Mouse (Mus musculus) retina, postnatal 7 days (tissue): ENCODE results near the gene Dscam.

Experiments used
- DNase-seq: peaks from one replicate; pipeline ENCODE4 v3.0.0-alpha.2; 2012; ENCODE audit warnings: low read depth, low spot score

Dscam gene

DNA sequence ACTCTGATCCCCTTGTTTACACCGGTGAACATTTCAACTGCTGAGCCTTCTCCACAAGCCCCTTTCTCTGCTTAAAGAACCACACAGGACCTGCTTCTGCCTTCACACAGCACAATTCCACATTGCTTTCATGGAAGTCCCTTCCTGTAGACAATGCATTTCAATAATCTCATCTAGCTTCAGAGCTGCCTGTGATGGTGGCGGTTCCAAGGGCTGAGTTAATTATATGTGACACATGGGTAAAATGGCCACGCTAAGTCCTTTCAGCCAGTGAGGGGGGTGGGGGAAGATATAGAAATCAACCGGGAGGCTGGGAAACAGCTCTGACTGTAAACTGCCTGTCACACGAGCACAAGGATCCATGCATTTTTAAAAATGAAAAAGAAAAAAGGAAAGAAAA, 152.2 kb downstream of the Dscam start:
- DNase-seq = peak; percentile 51

DNA sequence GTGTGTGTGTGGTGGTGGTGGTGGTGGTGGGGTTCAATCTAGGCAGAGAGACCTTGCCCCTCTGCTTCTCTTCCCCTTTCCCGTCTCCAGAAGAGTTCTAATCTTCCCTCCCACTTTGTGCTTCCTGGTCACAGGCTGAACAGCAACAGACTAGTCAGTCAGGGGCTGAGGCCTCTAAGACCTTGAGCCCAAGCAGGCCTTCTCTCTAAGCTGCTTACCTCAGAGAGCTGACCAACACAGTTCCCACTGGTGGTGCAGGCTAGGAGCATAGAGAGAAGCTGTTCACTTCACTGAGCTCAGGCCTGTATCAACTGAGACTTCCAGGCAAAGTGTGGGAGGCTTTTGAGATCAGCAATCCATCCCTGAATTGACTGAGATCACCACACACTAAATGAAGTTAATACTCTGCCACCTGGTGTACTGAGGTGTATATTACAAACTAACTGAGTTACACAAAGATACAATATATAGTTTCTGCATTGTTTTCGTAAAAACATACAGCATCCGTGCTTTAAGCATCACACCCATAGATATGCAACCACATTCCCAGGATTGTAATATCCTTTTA, 153.3 kb downstream of the Dscam start:
- DNase-seq = peak; percentile 54

DNA sequence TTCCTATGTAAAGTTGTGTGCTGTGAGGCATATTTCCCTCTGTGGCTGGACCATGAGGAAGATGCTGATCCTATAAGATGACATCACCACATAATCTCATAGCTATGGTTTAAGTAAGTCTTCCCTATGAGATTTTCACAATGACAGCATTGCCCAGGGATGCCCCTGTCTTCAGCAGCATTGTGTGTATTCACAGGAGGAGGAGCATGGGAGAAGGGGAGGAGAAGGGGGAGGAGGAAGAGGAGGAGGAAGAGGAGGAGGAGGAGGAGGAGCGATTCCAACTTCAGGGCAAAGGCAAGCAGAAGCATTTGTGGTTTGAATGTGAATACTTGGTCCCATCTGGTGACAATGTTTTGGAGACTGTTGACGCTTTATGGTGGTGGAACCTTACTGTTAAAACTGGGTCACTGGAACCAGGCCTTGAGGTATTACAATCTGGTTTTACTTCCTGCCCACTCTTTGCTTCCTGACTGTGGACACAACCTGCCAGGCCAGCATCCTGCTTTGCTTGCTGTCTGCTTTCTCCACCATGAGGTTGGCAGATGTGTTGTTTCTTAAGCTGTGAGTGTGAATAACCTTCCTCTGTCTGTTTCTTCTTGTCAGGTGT, 154.2 kb downstream of the Dscam start:
- no peak for DNase-seq

DNA sequence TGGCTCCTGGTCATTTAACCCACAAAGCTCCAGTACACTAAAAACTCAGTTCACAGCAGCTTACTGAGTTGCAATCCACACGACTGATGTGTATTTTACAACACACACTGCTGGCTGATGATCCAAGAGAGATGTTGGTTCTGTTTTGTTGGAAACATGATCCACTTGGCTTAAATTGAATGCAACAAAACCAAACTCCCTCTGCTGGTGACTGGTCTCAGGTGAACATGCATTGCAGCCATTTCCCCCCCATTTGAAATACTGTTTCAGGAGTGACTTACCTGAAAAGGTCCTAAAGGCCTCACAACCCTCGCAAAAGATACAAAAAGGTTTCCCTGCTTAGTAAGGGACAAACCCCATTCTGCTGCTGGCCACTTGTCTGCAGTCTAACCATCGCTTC, 156.2 kb downstream of the Dscam start:
- DNase-seq = no peak

DNA sequence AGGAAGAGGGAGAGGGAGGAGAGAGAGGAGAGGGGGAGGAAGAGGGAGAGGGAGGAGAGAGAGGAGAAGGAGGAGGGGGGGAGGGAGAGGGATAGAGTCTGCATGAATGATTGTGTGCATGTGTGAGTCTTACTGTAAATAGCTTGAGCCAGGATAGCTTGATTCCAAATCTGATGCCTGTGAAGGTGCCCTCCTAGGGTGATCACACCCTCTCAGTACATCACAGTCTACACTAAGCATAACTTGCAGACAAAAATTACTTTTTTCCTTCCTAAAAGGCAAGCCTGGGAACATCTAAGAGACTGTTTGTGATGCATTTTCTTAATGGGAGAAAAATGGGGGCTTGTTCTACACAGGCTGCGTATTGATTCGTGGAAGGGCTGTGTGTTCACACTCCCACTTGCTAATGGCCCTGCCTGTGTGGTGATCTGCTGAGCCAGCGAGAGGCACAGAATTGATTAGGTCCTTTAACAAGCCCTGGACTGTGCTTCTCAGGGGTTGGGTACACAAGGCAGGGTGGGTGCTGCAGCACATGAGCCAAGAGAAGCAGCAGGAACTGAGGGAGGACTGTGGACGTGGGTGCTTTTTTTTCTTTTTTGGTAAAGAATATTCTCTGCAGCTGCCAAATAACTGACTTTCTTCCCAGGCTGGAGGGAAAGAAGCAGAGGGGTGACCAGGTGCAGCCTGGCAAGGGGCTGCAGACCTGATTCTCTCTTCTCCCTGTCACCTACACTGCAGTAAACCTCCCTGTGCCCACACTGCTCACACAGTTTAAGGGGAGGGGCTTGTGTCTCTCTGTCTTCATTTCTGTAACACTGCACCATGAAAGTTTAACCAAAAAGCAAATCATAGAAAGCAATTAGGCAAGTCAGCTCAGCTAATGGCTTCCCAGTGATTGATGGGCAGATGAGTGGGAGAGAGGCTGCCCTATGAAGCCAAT, 161.2 kb downstream of the Dscam start:
- DNase-seq = no peak

DNA sequence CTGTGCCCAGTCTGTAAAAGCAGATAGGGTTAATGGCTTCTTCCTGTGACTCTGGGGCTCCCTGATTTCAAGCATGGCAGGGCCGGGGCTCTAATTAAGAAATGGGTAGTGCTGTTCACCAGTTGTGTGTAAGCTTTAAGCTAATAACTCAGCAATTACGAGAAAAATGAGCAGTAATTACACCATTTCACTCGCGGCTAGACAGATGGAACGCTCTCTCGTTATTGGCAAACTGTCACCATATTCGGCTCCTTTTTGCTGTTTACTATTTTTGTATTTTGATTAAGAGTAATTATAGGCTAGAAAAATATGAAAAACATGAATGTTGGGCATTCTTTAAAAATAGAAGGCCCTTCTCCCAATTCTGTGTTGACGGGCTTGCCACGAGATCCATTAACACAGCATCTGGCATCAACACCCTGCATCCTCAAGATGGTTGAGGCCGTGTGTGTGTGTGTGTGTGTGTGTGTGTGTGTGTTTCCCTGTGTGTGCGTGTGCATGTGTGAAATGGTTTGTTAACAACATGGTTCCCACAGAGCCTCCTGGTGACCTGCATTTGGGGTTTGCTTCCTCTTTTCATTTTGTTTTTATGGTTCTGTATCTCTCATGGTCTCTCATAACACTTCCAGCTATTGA, 162.5 kb downstream of the Dscam start:
- DNase-seq = no peak

DNA sequence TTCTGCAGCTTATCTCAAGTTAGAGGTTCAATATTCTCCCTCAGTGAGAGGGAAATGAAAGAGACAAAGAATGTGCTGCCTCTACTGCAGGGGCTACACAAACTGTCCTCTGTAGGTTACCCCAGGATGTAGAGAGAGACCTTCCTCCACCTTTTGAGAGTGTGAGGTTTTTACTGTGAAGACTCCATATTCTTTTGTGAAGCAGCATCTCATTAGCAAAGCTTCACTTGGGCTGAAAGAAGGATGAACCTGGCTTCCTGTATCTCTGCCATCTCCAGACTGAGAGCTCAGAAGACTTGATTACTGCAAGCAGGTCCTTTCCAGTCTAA, 163.7 kb downstream of the Dscam start:
- DNase-seq = no peak

DNA sequence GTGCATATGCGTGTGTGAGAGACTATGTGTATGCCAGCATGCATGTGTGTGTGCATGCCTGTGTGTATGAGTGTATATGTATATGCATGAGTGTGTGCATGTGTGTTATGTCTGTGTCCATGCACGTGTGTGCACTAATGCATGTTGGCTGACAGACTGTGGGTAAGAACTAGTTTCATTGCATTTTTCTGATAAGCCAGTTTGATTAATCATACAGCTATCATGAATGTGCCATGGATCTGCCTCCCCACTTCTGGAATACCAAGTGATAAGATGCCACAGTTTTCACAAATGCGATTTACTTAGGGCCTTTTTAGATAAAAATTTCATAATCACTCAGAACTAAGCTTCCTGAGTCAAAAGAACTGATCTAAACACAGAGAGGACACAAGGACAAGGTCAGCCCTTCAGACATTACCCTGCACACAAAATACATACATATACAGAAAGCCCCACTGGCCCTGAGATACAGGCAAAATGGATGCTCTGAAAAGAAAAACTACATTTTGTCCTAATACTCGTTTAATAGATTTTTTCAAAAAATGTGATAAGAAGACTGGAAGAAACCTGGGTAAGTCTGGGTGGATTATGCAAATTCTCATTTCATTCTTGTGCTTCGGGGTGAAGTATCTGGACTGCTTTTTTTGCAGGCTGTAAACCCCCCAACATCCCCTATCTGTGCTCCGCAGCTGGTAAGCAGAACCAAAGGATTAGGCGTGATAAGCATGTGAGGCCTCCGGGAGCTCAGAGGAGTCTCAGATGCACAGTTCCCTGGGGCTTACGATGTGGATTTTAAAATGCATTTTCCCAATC, 164.3 kb downstream of the Dscam start:
- DNase-seq = no peak

DNA sequence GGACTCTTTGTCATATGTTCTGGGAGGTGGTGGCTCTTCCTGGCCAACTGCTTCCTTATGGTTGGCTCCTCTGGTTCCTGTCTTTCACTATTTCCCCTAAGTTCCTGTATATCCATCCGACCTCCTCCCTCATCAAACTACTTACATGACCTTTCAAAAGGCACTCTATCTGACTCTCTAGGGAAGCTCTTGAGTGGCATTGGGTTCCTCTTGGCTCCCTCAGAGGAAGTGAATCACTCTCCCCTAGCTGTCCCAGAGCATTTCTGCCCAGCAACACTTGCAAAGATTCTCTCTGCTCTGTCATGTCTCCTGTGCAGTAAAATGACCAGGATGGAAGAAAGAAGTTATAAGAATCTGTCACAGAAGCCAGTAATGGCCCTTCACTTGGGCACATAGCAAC, 166.6 kb downstream of the Dscam start:
- no peak for DNase-seq

DNA sequence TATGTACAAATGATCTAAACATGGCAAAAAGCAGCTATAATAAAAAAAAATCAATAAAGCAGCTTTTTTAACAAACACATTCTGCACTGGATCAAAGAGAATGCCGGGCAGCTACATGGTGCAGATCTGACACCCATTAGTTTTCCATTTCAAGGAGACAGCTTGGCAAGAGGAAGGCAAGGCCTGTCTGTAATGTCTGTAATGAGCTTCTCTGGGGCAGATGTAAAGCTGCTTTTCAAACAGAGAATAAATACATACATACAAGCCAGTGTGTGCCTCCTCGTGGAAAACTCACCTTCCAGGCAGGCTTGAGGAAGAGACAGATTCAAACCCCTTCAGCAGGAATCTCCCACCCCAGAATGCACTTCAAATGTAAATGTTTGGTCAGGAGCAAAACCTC, 167.7 kb downstream of the Dscam start:
- no peak for DNase-seq

DNA sequence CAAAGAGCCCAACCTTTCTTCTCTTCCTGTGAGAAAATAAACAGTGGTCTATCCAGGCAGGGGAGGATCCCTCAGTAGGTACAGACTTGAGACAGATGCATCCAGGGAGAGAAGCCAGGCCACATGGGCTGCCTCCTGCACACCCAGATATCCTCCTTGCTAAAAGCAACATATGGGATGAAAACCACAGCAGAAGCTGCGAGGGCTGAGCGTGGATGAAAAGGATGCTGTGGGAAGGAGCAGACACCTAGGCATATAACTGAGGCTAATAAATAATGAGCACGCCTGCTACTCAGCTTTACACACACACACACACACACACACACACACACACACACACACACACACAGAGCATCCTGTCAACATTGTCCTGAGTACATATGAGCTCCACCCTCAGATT, 168.4 kb downstream of the Dscam start:
- no peak for DNase-seq

DNA sequence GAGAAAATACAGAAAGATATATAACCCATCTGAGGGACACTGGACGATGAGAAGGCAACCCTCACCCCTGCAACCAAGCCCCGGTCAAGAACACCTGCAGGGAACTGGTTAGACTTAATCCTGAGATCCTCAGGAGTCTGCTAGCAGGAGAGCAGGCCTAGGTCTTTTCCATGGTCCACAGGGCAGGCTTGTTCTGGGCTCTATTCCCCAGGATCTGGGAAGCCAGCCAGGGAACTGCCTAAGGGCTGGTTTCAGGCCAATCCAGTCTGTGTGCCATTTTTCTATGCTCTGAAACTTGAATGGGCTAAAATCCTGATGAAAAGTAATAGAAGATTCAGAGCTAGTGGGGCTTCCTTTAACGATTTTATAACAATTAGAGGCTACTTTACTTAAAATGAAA, 173.7 kb downstream of the Dscam start:
- DNase-seq = no peak

DNA sequence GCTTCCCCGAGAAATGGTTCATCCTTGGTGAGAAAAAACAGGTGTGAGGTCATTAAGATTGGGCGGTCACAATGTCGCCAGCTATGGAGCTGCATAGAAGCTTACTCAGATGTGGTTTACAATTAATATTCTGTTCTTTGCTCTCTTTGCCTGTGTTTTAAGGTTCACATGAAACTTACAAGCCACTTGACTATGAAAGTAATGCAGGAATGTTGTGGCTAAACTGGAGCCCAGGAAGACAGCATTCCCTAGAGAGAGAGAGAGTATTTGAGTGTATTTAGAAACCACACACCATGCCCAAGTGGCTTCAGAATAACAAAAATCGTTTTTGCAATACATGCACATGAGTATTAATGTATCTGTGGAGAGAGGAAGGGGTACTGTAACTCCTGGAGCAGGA, 174.7 kb downstream of the Dscam start:
- DNase-seq = no peak

DNA sequence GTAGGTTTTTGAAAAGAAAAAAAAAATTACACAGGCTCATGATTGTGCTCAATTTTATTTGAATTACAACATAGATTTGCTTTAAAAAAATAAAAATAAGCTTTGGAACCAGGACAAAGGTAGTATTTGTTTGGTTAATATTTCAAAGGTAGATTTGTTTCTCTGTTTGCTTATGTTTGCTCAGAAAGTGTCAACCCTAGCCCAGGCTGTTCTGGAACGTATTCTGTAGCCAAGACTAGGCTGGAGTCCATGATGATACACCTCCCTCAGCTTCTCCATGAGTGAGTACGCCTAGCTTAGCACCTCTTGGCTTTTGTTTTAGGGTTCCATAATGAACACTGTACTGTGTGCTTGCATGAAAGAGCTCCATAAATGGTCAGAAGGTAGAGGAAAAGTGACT, 183.2 kb downstream of the Dscam start:
- no peak for DNase-seq

DNA sequence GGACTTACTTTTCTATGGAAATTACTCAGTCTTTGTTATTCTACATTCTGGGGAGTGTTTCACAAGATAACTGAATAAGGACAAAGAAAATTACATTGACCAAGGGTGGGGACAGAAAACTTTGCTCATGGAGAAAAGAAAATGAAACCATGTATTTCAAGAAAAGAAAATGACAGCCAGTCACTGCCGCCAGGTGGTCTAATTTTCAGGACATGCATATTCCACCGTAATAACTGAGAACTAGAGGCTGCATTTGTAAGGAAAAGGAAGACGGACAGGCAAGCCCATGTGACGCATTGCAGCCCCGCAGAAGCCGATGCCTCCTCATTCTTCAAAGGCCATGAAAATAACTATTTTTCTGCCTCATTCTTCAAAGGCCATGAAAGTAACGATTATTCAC, 197.3 kb downstream of the Dscam start:
- DNase-seq = no peak

DNA sequence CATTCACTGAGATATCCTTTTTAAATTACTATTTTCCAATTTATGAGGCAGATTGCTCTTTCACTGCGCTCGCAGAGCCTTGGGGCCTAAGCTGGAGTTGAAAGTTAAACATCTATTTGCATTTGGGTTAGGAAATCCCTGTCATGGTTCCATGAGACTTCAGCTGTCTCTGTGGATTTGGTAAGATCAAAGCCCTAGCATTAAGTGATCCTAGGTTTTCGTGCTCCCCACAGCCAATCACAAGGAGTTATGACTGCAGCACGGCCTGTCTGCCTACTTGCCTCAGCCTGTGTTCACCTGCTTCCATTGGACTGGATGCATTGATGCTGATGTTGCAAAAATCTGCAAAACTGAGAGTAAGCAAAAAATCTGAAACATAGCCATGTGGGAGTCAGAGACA, 198.8 kb downstream of the Dscam start:
- DNase-seq = no peak

DNA sequence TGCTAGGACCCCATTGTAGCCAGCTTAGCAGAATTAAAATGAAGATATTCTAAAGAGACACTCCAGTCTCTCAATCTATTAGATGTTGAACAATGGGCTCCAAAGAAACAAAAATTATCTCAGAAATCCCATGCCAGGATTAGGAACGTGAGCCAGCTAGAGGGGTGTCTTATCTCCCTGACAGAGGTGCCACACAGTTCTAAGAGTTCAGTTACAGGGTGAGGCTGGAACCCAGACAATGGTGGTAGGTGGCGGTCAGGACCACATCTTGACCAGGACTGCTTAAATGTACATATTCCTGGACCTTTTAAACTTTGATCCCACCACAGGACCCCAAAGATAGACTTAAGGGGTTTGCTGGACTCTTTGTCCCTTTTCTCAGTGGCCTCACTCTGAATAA, 200.1 kb downstream of the Dscam start:
- DNase-seq = no peak

DNA sequence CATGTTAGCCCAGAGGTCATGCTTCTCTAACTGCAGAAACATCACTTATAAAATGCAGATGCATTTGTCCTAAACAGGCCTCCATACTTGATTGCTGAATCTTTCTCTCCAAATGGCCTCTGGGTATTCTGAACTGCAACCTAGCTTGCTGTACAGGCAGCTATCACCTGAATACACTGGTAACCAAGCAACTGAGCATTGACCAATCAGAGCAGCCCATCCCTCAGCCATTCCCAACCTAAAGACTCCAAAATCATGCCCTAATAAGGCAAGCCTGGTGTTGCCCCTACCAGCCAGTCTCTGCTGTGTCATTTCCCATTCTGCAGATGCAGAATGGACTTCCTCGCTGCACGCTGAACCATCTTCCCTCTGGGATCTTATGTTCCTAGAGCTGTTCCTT, 200.9 kb downstream of the Dscam start:
- no peak for DNase-seq

DNA sequence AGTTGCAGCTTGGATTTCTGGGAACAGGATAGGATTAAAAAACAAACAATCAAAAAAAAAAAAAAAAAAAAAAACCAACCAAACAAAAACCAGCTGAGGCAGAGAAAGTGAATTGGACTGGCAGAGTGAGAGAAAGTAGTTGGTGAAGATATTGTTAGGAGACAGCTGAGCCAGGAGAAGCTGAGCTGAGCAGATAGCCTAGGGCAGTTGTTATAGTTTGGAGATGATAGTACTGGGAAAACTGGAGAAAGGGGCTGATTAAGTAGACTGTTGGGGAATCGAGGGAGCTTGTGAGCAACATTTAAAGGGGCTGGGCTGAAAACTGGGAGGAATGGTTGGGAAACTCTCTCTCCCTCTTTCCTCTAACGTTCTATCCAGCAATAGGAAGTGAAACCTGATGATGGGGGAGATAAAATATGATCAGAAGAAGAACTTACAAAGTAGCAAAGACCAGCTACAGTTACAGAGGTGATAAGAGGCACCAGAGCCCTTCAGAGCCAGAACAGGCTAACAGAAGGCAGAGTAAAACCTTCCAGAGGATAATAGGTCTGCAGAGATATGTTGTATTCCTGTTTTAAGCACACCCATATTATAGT, 201.6 kb downstream of the Dscam start:
- no peak for DNase-seq

DNA sequence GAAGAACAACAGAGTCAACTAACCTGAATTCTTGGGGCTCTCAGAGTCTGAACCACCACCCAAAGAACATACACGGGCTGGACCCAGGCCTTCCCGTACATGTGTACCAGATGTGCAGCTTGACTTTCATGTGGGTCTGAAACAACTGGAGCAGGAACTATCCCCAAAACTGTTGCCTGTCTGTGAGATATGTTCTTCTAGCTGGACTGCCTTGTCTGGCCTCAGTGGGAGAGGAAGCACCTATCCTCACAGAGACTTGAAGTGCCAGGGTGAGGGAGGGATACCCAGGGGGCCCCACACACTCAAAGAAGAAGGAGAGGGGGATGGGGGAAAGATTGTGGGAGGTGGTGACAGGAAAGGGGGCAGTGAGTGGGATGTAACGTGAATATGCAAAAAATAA, 210.9 kb downstream of the Dscam start:
- DNase-seq = no peak
